Comparison of ENCODE assay signal across 9 mouse cellular contexts in genomic region chr9:88542816-88543215, GRCm38 (mm10). TPM values are rescaled to one million over a fixed set of nuclear protein-coding genes. Genes with fewer than 3 reads are reported as not detected.
DNase-seq lines count a peak whose midpoint lies in the region; ATAC-seq and TF ChIP-seq lines count a peak whose summit lies in the region.
"Had no signal": no experiment of that assay in that cellular context is flagged by ENCODE, and none has a peak within 500 bp of the region (broad histone marks: within the 10 kb centered on the region; RNA-seq: fewer than 3 reads in every experiment).

No protein-coding gene starts in this region.

- peak; percentile 39; the same call in 1 of the 2 replicates for ATAC-seq in heart, embryonic 15.5 days (replicated peaks; ENCODE audit: insufficient number of reproducible peaks, insufficient read depth, low FRiP score, low read depth)
- ATAC-seq in neural tube, embryonic 14.5 days (ENCODE audit: low read depth) = peak; percentile 17; the same call in 1 of the 2 replicates
- ATAC-seq in neural tube, embryonic 15.5 days (ENCODE audit: low FRiP score) = no peak
- peak; percentile 70 for ATAC-seq in hindbrain, postnatal 0 days
- peak; percentile 70 for ATAC-seq in stomach, postnatal 0 days (ENCODE audit: low FRiP score, low TSS enrichment)

- H3K4me1 ChIP-seq in heart, embryonic 15.5 days (replicated peaks) = 0 out of 2 replicates have a peak, but pooled peaks cover 6% of the 10 kb centered on the region
- H3K4me1 ChIP-seq in heart, embryonic 10.5 days = no peaks in the 10 kb centered on the region
- no peaks in the 10 kb centered on the region for H3K4me1 ChIP-seq in neural tube, embryonic 14.5 days (ENCODE audit: control insufficient read depth, insufficient read depth, low read length)
- no peaks in the 10 kb centered on the region for H3K4me1 ChIP-seq in neural tube, embryonic 15.5 days
- H3K4me1 ChIP-seq in hindbrain, postnatal 0 days (ENCODE audit: insufficient read depth, low read length) = no peaks in the 10 kb centered on the region
- no peaks in the 10 kb centered on the region for H3K4me1 ChIP-seq in stomach, postnatal 0 days (replicated peaks; ENCODE audit: control insufficient read depth, insufficient read depth)

- TF ChIP-seq EP300 in stomach, postnatal 0 days (optimal IDR thresholded peaks at IDR 0.05) = no peak

- H3K27ac ChIP-seq in heart, embryonic 15.5 days = no peak overlapping the region
- H3K27ac ChIP-seq in heart, embryonic 10.5 days = no peak overlapping the region
- H3K27ac ChIP-seq in neural tube, embryonic 14.5 days (ENCODE audit: low read depth, low read length) = no peak overlapping the region
- no peak overlapping the region for H3K27ac ChIP-seq in neural tube, embryonic 15.5 days (replicated peaks)
- no peak overlapping the region for H3K27ac ChIP-seq in hindbrain, postnatal 0 days
- no peak overlapping the region for H3K27ac ChIP-seq in stomach, postnatal 0 days (replicated peaks)

- peak; percentile 73 for TF ChIP-seq CTCF in hindbrain, postnatal 0 days (IDR thresholded peaks at IDR 0.05; ENCODE audit: low read depth)
- TF ChIP-seq CTCF in stomach, postnatal 0 days (IDR thresholded peaks at IDR 0.05; ENCODE audit: low read depth) = peak; percentile 78

- H3K4me2 ChIP-seq in heart, embryonic 15.5 days = no peak overlapping the region
- H3K4me2 ChIP-seq in neural tube, embryonic 14.5 days (ENCODE audit: low read depth, low read length) = no peak overlapping the region
- H3K4me2 ChIP-seq in neural tube, embryonic 15.5 days = no peak overlapping the region
- no peak overlapping the region for H3K4me2 ChIP-seq in hindbrain, postnatal 0 days (ENCODE audit: low read depth, low read length)
- H3K4me2 ChIP-seq in stomach, postnatal 0 days (replicated peaks; ENCODE audit: low read depth) = no peak overlapping the region

- H3K9me3 ChIP-seq in heart, embryonic 15.5 days (replicated peaks) = no peaks in the 10 kb centered on the region
- H3K9me3 ChIP-seq in heart, embryonic 10.5 days = no peaks in the 10 kb centered on the region
- no peaks in the 10 kb centered on the region for H3K9me3 ChIP-seq in neural tube, embryonic 14.5 days (ENCODE audit: control insufficient read depth, low read length)
- H3K9me3 ChIP-seq in neural tube, embryonic 15.5 days (replicated peaks) = no peaks in the 10 kb centered on the region
- no peaks in the 10 kb centered on the region for H3K9me3 ChIP-seq in hindbrain, postnatal 0 days (ENCODE audit: low read length)
- H3K9me3 ChIP-seq in stomach, postnatal 0 days (ENCODE audit: control insufficient read depth, low read length) = no peaks in the 10 kb centered on the region

- H3K27me3 ChIP-seq in heart, embryonic 15.5 days = no peaks in the 10 kb centered on the region
- no peaks in the 10 kb centered on the region for H3K27me3 ChIP-seq in heart, embryonic 10.5 days (ENCODE audit: insufficient read depth, poor library complexity, severe bottlenecking)
- no peaks in the 10 kb centered on the region for H3K27me3 ChIP-seq in neural tube, embryonic 14.5 days (ENCODE audit: control insufficient read depth, insufficient read depth, low read length)
- no peaks in the 10 kb centered on the region for H3K27me3 ChIP-seq in neural tube, embryonic 15.5 days (replicated peaks)
- no peaks in the 10 kb centered on the region for H3K27me3 ChIP-seq in hindbrain, postnatal 0 days (ENCODE audit: insufficient read depth, low read length)
- H3K27me3 ChIP-seq in stomach, postnatal 0 days (ENCODE audit: control insufficient read depth, insufficient read depth, low read length) = no peaks in the 10 kb centered on the region

- H3K36me3 ChIP-seq in heart, embryonic 15.5 days = no peaks in the 10 kb centered on the region
- no peaks in the 10 kb centered on the region for H3K36me3 ChIP-seq in heart, embryonic 10.5 days
- no peaks in the 10 kb centered on the region for H3K36me3 ChIP-seq in neural tube, embryonic 14.5 days (ENCODE audit: control insufficient read depth, insufficient read depth, low read length)
- H3K36me3 ChIP-seq in neural tube, embryonic 15.5 days = no peaks in the 10 kb centered on the region
- no peaks in the 10 kb centered on the region for H3K36me3 ChIP-seq in hindbrain, postnatal 0 days (ENCODE audit: insufficient read depth, low read length)
- no peaks in the 10 kb centered on the region for H3K36me3 ChIP-seq in stomach, postnatal 0 days (ENCODE audit: control insufficient read depth, insufficient read depth, low read length)

- 22% methylated on average over 2 of the region's 2 CpGs for WGBS in heart, embryonic 15.5 days
- WGBS in heart, embryonic 10.5 days = 31% methylated on average over 2 of the region's 2 CpGs
- WGBS in neural tube, embryonic 14.5 days = 34% methylated on average over 2 of the region's 2 CpGs
- WGBS in neural tube, embryonic 15.5 days = 35% methylated on average over 2 of the region's 2 CpGs
- 17% methylated on average over 2 of the region's 2 CpGs for WGBS in hindbrain, postnatal 0 days
- WGBS in stomach, postnatal 0 days = 21% methylated on average over 2 of the region's 2 CpGs

- no peak overlapping the region for H3K9ac ChIP-seq in heart, embryonic 15.5 days
- no peak overlapping the region for H3K9ac ChIP-seq in neural tube, embryonic 14.5 days (replicated peaks; ENCODE audit: low read depth, low read length)
- no peak overlapping the region for H3K9ac ChIP-seq in neural tube, embryonic 15.5 days (replicated peaks)
- H3K9ac ChIP-seq in hindbrain, postnatal 0 days (replicated peaks; ENCODE audit: low read length) = no peak overlapping the region
- no peak overlapping the region for H3K9ac ChIP-seq in stomach, postnatal 0 days (ENCODE audit: low read length)

- DNase-seq in heart, embryonic 10.5 days (ENCODE audit: low spot score) = no peak
- peak; percentile 72 for DNase-seq in hindbrain, postnatal 0 days (ENCODE audit: low spot score)
- no peak for DNase-seq in stomach, postnatal 0 days (ENCODE audit: low spot score)
- no peak for DNase-seq in urinary bladder, postnatal 4 days (ENCODE audit: low spot score in 2 of 2)
- DNase-seq in thymus, adult 18-20 months = no peak
- DNase-seq: thymus, adult 2 months had no signal

- H3K4me3 ChIP-seq in heart, embryonic 15.5 days = no peak overlapping the region
- no peak overlapping the region for H3K4me3 ChIP-seq in heart, embryonic 10.5 days
- no peak overlapping the region for H3K4me3 ChIP-seq in neural tube, embryonic 14.5 days (ENCODE audit: low read depth, low read length)
- H3K4me3 ChIP-seq in neural tube, embryonic 15.5 days (replicated peaks) = no peak overlapping the region
- no peak overlapping the region for H3K4me3 ChIP-seq in hindbrain, postnatal 0 days (ENCODE audit: low read length)
- no peak overlapping the region for H3K4me3 ChIP-seq in stomach, postnatal 0 days (ENCODE audit: low read depth, low read length)

RNA-seq across cellular contexts. Expression of gene Zfp949, which starts 5.0 kb away (rescaled TPM):
- polyA plus RNA-seq in heart, embryonic 15.5 days (2015; fragmentation: Nextera tagmentation; extraction: Ambion mirVana) = 7.6 and 9.0 TPM in 2 replicates
- 6.2 and 6.5 TPM in 2 replicates for polyA plus RNA-seq in heart, embryonic 10.5 days (2016; fragmentation: Nextera tagmentation; extraction: Ambion mirVana)
- 20.8 and 21.2 TPM in 2 replicates for polyA plus RNA-seq in neural tube, embryonic 14.5 days (2014; fragmentation: Nextera tagmentation; extraction: Ambion mirVana)
- 19.9 and 21.4 TPM in 2 replicates for polyA plus RNA-seq in neural tube, embryonic 15.5 days (2015; fragmentation: Nextera tagmentation; extraction: Ambion mirVana)
- 15.6 and 17.7 TPM in 2 replicates for total RNA-seq in hindbrain, postnatal 0 days (2014; rRNA removed)
- 15.9 and 16.9 TPM in 2 replicates for polyA plus RNA-seq in hindbrain, postnatal 0 days (2015; fragmentation: Nextera tagmentation; extraction: Ambion mirVana)
- 6.8 and 7.2 TPM in 2 replicates for polyA plus RNA-seq in stomach, postnatal 0 days (2015; fragmentation: Nextera tagmentation; extraction: Ambion mirVana)

RNA-seq across cellular contexts. Expression of gene Trim43a, which starts 37.9 kb away (rescaled TPM):
- 0.08 and 0.16 TPM in 2 replicates for polyA plus RNA-seq in heart, embryonic 15.5 days (2015; fragmentation: Nextera tagmentation; extraction: Ambion mirVana)
- 0.06 and 0.16 TPM in 2 replicates for polyA plus RNA-seq in heart, embryonic 10.5 days (2016; fragmentation: Nextera tagmentation; extraction: Ambion mirVana)
- 0.21 and 0.29 TPM in 2 replicates for polyA plus RNA-seq in neural tube, embryonic 14.5 days (2014; fragmentation: Nextera tagmentation; extraction: Ambion mirVana)
- 0.08 and 0.20 TPM in 2 replicates for polyA plus RNA-seq in neural tube, embryonic 15.5 days (2015; fragmentation: Nextera tagmentation; extraction: Ambion mirVana)
- not detected in 2 replicates for total RNA-seq in hindbrain, postnatal 0 days (2014; rRNA removed)
- 0.16 TPM in 1 of 2 replicates, not detected in the other for polyA plus RNA-seq in hindbrain, postnatal 0 days (2015; fragmentation: Nextera tagmentation; extraction: Ambion mirVana)
- 0.17 TPM in 1 of 2 replicates, not detected in the other for polyA plus RNA-seq in stomach, postnatal 0 days (2015; fragmentation: Nextera tagmentation; extraction: Ambion mirVana)
